Mouse (Mus musculus) heart, embryonic 12.5 days (tissue): ENCODE results near the gene Copa. TPM values are rescaled to one million over a fixed set of nuclear protein-coding genes. Genes with fewer than 3 reads are reported as not detected.
A peak's percentile ranks its signal among the peaks of the same experiment; 100 is the strongest.

Experiments used
- ATAC-seq: fragments of 200-750 bp; cut with Nextera tagmentation; 2 replicates; pipeline ENCODE4 v1.8.0; 2017; ENCODE audit warnings: moderate TSS enrichment, moderate library complexity; ENCODE audit not compliant: insufficient number of reproducible peaks, low FRiP score
- H3K27ac ChIP-seq: fragments of 300-500 bp; sonication (generic); 2 replicates; pipeline ENCODE4 v1.5.1; 2016; ENCODE audit warnings: mild to moderate bottlenecking, moderate library complexity; ENCODE audit not compliant: poor library complexity, severe bottlenecking
- H3K27me3 ChIP-seq: fragments of 300-500 bp; sonication (generic); replicated peaks from 2 replicates; pipeline ENCODE4 v1.6.1; 2016; ENCODE audit warnings: mild to moderate bottlenecking, moderate library complexity
- H3K36me3 ChIP-seq: fragments of 300-500 bp; sonication (generic); 2 replicates; pipeline ENCODE4 v1.6.1; 2016; ENCODE audit warnings: mild to moderate bottlenecking, moderate library complexity
- H3K4me1 ChIP-seq: fragments of 300-500 bp; sonication (generic); replicated peaks from 2 replicates; pipeline ENCODE4 v1.6.1; 2016; ENCODE audit warnings: mild to moderate bottlenecking
- H3K4me2 ChIP-seq: fragments of 300-500 bp; sonication (generic); 2 replicates; pipeline ENCODE4 v1.6.1; 2016; ENCODE audit warnings: mild to moderate bottlenecking, moderate library complexity
- H3K4me3 ChIP-seq: fragments of 300-500 bp; sonication (generic); 2 replicates; pipeline ENCODE4 v1.5.1; 2016; ENCODE audit warnings: mild to moderate bottlenecking
- H3K9ac ChIP-seq: fragments of 300-500 bp; sonication (generic); 2 replicates; pipeline ENCODE4 v1.6.1; 2016; ENCODE audit warnings: mild to moderate bottlenecking, moderate library complexity
- H3K9me3 ChIP-seq: fragments of 300-500 bp; sonication (generic); replicated peaks from 2 replicates; pipeline ENCODE4 v1.6.1; 2016; ENCODE audit warnings: mild to moderate bottlenecking, moderate library complexity
- WGBS: fragments of 180-500 bp; shearing (Covaris S2); methylation state at CpG from one replicate; pipeline ENCODE4 v1.1.7; 2016; 5-methylcytosine and 5-hydroxymethylcytosine counted together
- polyA plus RNA-seq: library from polyadenylated mRNA; unstranded; fragments of >200 nt; fragmentation: Nextera tagmentation; extraction: Ambion mirVana; gene quantifications from 2 replicates; pipeline ENCODE4 v1.2.1, GENCODE M21; 2016

Copa gene
- polyA plus RNA-seq, 1 experiment from 2014 or later: 219 TPM

DNA sequence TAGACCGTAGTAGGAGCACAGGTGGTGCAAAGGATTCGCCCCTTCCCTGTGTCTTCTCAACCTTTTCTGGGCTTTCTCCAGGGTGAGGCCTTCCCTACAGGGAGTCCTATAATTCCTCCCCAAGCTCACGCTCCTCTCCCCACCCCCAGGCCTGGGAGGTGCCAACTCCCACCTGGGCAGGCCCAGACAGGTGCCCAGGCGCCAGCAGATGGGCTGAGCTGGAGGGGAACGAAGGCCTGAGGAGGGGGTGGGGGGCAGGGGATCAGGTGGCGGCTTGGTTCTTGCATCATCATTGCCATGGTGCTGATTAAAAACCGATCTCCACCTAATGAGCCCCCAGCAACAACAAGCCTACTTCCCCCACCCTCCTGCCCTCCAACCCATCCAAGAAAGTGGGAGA, 23.5 kb upstream of the Copa start:
- WGBS: 67% methylated on average over 7 of the region's 7 CpGs
- Histone ChIP-seq H3K27ac (no peak overlapping the region), H3K9ac (no peak overlapping the region), H3K4me1 (peaks cover 18% of the 10 kb centered on the region), H3K36me3 (0 out of 2 replicates have a peak, but pooled peaks cover under 1% of the 10 kb centered on the region), H3K9me3 (no peaks in the 10 kb centered on the region), H3K4me2 (no peak overlapping the region), H3K4me3 (no peak overlapping the region), H3K27me3 (peaks cover 55% of the 10 kb centered on the region)
- ATAC-seq: no peak

DNA sequence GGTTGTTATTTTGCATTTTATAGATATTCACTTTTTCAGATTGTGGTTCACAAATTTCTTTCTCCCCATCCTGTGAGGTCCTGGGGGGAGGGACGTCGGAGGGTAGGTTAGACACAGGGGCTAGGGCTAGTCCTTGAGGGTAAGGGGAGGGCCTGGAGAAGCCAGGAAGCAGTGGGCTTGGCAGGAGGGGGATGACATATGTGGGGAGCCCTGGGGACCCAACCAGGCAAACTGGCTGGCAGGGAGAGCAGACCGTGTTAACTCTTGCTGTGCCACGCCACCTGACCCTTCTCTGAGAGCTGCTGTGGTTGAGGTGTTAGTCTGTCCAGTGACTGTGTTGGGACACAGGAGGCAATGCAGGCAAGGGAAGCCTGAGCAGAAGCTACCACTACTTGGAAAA, 21.7 kb upstream of the Copa start:
- H3K4me3 ChIP-seq: no peak overlapping the region
- no peak overlapping the region for H3K4me2 ChIP-seq
- no peak overlapping the region for H3K27ac ChIP-seq
- no peak for ATAC-seq
- peaks cover 14% of the 10 kb centered on the region for H3K4me1 ChIP-seq
- peaks cover 39% of the 10 kb centered on the region for H3K27me3 ChIP-seq
- H3K36me3 ChIP-seq: peaks cover 18% of the 10 kb centered on the region
- H3K9ac ChIP-seq: no peak overlapping the region
- H3K9me3 ChIP-seq: no peaks in the 10 kb centered on the region
- 50% methylated on average over 4 of the region's 4 CpGs for WGBS

DNA sequence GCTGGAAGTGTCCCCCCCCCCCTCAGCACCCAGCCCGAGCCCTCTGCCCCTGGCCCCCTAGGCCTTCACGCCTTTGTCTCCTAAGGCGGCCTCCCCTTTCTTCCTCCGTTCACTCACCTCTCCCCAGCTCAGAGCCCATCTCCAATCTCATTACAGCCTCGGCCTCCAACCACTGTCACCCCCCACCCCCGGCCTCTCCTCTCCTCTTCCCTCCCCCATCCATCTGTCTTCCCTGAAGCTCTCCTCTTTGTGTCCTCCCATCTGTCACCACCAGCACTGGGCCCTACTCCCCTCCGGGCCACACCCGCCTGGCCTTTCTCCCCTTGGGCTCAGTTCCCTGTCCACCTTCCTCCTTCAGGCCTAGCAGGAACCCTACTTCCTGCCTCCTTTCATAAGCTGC, 21.1 kb upstream of the Copa start:
- H3K36me3 ChIP-seq: peaks cover 24% of the 10 kb centered on the region
- H3K4me1 ChIP-seq: peaks cover 14% of the 10 kb centered on the region
- H3K9ac ChIP-seq: no peak overlapping the region
- no peak for ATAC-seq
- no peak overlapping the region for H3K27ac ChIP-seq
- H3K9me3 ChIP-seq: no peaks in the 10 kb centered on the region
- H3K4me2 ChIP-seq: no peak overlapping the region
- 29% methylated on average over 8 of the region's 8 CpGs for WGBS
- H3K27me3 ChIP-seq: peaks cover 33% of the 10 kb centered on the region
- no peak overlapping the region for H3K4me3 ChIP-seq

DNA sequence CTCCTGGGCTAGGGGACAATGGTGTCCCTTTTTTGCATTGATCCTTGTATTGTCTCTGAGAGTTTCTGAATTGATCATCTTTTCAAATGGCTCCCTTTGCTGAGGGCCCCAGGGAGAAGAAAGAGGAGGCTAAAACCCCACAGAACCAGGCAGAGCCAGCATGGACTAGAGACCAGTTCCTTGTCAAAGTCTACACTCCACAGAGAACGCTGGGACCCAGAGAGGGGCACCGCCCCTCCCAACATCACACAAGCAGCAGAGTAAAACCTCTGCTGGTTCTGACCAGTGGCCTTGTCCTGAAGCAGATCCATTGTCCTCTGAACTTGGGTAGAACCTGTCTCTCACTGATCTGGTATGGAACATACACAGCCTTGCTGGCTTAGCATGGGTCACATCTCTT, 20.2 kb upstream of the Copa start:
- peaks cover 24% of the 10 kb centered on the region for H3K27me3 ChIP-seq
- no peak overlapping the region for H3K27ac ChIP-seq
- H3K4me1 ChIP-seq: peaks cover 14% of the 10 kb centered on the region
- no peak for ATAC-seq
- H3K36me3 ChIP-seq: peaks cover 33% of the 10 kb centered on the region
- H3K4me2 ChIP-seq: no peak overlapping the region
- no peak overlapping the region for H3K9ac ChIP-seq
- 71% methylated on average over 2 of the region's 2 CpGs for WGBS
- H3K9me3 ChIP-seq: no peaks in the 10 kb centered on the region
- no peak overlapping the region for H3K4me3 ChIP-seq

DNA sequence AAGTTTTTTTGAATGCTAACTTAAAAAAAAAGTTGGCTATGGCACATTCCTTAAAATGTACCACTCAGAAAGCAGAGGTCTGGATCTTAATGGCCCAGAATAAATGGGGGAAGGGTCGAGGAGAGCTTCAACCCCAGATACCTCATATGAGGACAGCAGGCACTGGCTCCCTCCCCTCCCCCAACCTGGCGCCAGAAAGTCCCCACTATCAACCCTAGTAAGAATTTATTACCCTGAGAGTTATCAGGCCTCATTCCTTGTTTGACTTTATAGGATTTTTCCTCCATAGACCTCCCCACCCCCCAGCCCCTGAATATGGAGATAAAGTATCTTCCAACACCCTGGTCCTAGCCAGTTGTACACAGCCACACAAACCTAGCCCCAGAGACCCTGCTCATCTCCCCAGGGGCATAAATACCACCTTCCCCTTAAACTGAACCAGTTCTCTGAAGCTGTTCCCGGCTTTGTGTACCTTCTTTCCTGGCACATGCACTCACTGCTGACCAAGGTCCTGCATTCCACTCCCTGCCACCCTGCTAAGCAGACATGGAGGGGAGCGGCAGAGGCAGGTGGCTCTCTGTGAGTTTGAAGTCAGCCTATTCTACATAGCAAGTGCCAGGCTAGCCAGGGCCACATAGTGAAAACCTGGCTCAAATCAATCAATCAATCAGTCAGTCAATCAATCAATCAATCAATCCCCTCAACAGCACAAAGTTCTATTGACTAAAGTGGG, 18.9 kb upstream of the Copa start:
- Histone ChIP-seq H3K9ac (no peak overlapping the region), H3K4me3 (no peak overlapping the region), H3K27ac (no peak overlapping the region), H3K36me3 (peaks cover 46% of the 10 kb centered on the region), H3K4me2 (no peak overlapping the region), H3K4me1 (peaks cover 14% of the 10 kb centered on the region), H3K27me3 (peaks cover 11% of the 10 kb centered on the region), H3K9me3 (no peaks in the 10 kb centered on the region)
- WGBS: 47% methylated on average over 4 of the region's 4 CpGs
- no peak for ATAC-seq

DNA sequence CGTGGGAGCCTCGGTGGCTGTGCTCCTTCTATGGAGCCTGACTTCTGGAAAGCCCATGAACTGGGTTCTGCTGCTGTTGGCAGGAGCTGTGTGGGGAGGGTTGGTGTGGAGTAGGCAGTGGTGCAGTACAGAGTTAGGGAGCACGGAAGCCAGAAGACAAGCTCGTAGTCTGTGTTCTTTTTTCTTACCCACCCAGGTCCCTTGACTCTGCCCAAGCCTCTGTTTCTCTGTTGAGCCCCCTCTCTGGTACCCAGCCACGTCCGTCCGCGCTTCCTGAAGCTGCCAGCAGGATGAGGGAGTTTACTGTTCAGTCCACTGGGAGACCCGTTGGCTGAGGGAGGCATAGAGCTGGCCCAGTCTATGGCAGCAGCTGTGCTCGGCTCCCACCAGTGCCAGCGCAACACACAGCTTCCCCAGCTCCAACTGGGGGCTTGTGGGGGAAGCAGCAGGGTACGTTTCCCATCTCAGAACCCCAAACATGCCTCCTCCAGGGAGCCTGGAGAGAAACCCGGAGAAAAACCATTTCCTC, 17.7 kb upstream of the Copa start:
- H3K9me3 ChIP-seq: no peaks in the 10 kb centered on the region
- H3K4me2 ChIP-seq: no peak overlapping the region
- no peak overlapping the region for H3K27ac ChIP-seq
- no peak overlapping the region for H3K9ac ChIP-seq
- 70% methylated on average over 13 of the region's 13 CpGs for WGBS
- H3K4me1 ChIP-seq: peaks cover 14% of the 10 kb centered on the region
- H3K27me3 ChIP-seq: no peaks in the 10 kb centered on the region
- peaks cover 59% of the 10 kb centered on the region for H3K36me3 ChIP-seq
- ATAC-seq: no peak
- no peak overlapping the region for H3K4me3 ChIP-seq

DNA sequence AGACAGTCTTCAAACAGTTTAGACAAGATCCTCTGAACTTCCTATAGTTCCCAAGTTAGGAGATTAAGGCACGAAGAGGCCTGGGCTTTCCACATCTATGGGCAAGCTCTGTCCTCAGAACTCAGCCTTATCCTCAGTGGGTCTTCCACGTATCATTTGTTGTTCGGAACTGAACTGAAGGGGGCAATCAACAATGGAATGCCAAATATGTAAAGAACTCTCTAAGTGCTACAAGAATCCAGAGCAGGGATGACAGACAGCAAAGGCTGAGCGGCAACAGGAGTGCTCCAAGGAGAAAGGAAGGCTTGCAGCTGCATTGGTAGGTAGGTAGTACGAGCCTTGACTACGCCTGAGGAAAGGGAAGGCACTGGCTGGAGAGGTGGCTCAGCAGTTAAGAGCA, 12.1 kb upstream of the Copa start:
- Histone ChIP-seq H3K4me1 (peaks cover 14% of the 10 kb centered on the region), H3K27ac (no peak overlapping the region), H3K9me3 (no peaks in the 10 kb centered on the region), H3K36me3 (peaks cover 99% of the 10 kb centered on the region), H3K4me3 (no peak overlapping the region), H3K4me2 (no peak overlapping the region), H3K27me3 (no peaks in the 10 kb centered on the region), H3K9ac (no peak overlapping the region)
- 42% methylated on average over 6 of the region's 6 CpGs for WGBS
- ATAC-seq: no peak

DNA sequence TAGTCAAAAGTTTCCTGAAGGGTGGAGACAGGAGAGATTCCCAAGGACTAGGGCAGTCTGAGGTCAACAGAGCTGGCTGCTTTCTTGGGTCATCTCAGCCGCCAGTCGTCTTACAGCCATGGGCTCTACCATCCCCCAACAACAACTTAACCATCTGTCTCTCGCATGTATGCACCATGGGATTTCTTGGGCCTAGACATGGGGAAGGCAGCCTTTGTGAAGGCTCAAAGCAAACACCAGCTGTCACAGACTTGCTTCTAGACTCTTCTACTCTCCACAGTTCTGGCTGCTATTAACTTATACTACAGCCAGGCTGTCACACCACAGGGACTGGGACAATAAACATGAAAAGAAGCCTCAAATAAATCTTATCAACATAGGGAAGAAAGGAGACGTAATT, 10.8 kb upstream of the Copa start:
- H3K36me3 ChIP-seq: peaks cover 98% of the 10 kb centered on the region
- no peak overlapping the region for H3K4me2 ChIP-seq
- no peak overlapping the region for H3K27ac ChIP-seq
- WGBS: 75% methylated on average over 4 of the region's 4 CpGs
- peaks cover 14% of the 10 kb centered on the region for H3K4me1 ChIP-seq
- no peaks in the 10 kb centered on the region for H3K9me3 ChIP-seq
- H3K9ac ChIP-seq: no peak overlapping the region
- no peak for ATAC-seq
- H3K4me3 ChIP-seq: no peak overlapping the region
- no peaks in the 10 kb centered on the region for H3K27me3 ChIP-seq

DNA sequence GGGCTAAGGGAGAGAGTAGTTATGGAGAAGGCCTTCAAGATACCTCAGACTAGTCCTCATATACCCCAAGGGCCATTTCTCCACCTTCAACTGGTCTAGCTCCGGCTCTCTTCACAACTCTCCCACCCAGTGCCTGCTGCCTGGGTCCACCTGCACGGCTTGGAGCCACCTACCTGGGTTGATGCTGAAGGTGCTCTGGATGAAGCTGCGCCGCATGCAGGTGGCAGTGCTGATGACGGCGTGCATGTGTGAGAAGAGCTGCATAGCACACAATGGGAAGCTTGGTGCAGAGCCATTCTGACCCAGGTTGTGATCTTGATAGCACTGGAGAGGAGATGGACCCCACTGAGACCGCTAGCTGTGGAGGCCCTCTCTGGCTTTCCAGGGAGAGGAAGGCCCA, 9.7 kb upstream of the Copa start:
- Histone ChIP-seq H3K9ac (no peak overlapping the region), H3K4me3 (no peak overlapping the region), H3K4me2 (no peak overlapping the region), H3K27ac (no peak overlapping the region), H3K9me3 (no peaks in the 10 kb centered on the region), H3K36me3 (peaks cover 94% of the 10 kb centered on the region), H3K4me1 (peaks cover 14% of the 10 kb centered on the region), H3K27me3 (no peaks in the 10 kb centered on the region)
- ATAC-seq: no peak
- WGBS: 93% methylated on average over 7 of the region's 7 CpGs

DNA sequence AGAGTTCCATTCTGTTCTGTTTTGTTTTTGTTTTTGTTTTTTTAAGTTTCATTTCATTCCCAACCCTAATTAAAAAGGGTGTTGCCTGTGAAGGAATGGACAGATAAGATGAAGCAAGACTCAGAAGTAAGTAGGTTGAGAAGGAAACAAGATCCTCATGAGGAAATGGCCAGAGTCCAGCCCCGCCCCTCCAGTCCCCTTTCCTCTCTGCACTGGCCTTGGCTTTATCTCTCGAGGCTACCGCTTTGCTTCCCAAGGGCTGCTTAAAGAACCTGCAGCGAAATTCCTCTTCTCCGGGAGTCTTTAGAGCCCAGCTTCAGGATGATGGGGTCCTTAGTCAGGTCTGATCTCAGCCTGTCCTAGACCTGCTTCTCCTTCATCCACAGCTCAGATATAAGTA, 4.3 kb upstream of the Copa start:
- Histone ChIP-seq H3K4me3 (no peak overlapping the region), H3K4me1 (peaks cover 4% of the 10 kb centered on the region), H3K9ac (no peak overlapping the region), H3K9me3 (no peaks in the 10 kb centered on the region), H3K27me3 (no peaks in the 10 kb centered on the region), H3K27ac (0 out of 2 replicates have a peak overlapping the region, but pooled peaks have one; percentile 45), H3K4me2 (0 out of 2 replicates have a peak overlapping the region, but pooled peaks have one; percentile 9), H3K36me3 (peaks cover 69% of the 10 kb centered on the region)
- WGBS: 35% methylated on average over 5 of the region's 5 CpGs
- no peak for ATAC-seq

DNA sequence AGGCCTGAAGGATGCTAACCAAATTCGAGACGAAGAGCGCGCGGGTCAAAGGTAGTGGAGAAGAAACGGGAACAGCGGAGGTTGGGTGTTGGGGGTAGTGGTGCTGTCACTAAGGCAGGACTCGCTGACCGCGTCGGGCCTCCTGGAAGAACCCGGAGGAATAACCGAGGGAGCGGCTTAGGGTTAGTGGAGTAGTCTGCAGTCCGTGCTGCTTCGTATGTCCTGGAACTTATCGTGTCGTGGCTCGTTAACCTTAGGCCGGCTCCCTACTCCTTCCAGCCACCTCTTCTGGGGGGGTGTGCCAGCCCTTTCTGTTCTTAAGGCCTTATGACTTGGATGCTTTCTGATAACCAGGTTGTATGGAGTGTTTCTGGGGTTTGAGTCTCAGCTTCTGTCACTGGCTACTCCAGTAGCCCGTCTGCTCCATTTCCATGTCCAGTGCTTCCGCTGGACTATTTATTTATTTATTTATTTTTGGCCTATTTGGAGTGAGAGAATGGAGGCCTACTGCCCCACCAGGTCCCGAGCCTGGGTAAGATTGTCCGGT, 643 bp downstream of the Copa start:
- H3K4me2 ChIP-seq: peak overlapping the region; percentile 81
- ATAC-seq: peak; percentile 76
- under 1% methylated on average over 24 of the region's 24 CpGs for WGBS

More for the DNA sequence above, 643 bp downstream of the Copa start:
- peak overlapping the region; percentile 95 for H3K4me3 ChIP-seq
- H3K4me1 ChIP-seq: peaks cover 22% of the 10 kb centered on the region
- peak overlapping the region; percentile 94 for H3K9ac ChIP-seq
- H3K36me3 ChIP-seq: peaks cover 26% of the 10 kb centered on the region
- no peaks in the 10 kb centered on the region for H3K9me3 ChIP-seq
- H3K27me3 ChIP-seq: no peaks in the 10 kb centered on the region
- H3K27ac ChIP-seq: peak overlapping the region; percentile 86
